Mouse (Mus musculus) embryonic facial prominence, embryonic 14.5 days (tissue): ENCODE measurements around the gene Dnah11. TPM values are rescaled to one million over a fixed set of nuclear protein-coding genes. Genes with fewer than 3 reads are reported as not detected.

Source experiments
- ATAC-seq: fragments of 200-750 bp; cut with Nextera tagmentation; 2 replicates; pipeline ENCODE4 v1.8.0; 2017; ENCODE audit warnings: low read depth, moderate number of reproducible peaks, moderate TSS enrichment
- DNase-seq: peaks from one replicate; pipeline ENCODE4 v3.0.0-alpha.2; 2015; ENCODE audit warnings: low spot score
- H3K27ac ChIP-seq: fragments of 300-500 bp; sonication (generic); replicated peaks from 2 replicates; pipeline ENCODE4 v1.5.1; 2014; ENCODE audit warnings: low read depth, mild to moderate bottlenecking, low read length, moderate library complexity
- H3K27me3 ChIP-seq: fragments of 300-500 bp; sonication (generic); replicated peaks from 2 replicates; pipeline ENCODE4 v1.6.1; 2014; ENCODE audit warnings: low read length; ENCODE audit not compliant: control insufficient read depth, insufficient read depth
- H3K36me3 ChIP-seq: fragments of 300-500 bp; sonication (generic); 2 replicates; pipeline ENCODE4 v1.6.1; 2014; ENCODE audit warnings: low read length, mixed read lengths; ENCODE audit not compliant: control insufficient read depth, insufficient read depth
- H3K4me1 ChIP-seq: fragments of 300-500 bp; sonication (generic); 2 replicates; pipeline ENCODE4 v1.6.1; 2014; ENCODE audit warnings: antibody characterized with exemption, low read length; ENCODE audit not compliant: control insufficient read depth, insufficient read depth
- H3K4me2 ChIP-seq: fragments of 300-500 bp; sonication (generic); 2 replicates; pipeline ENCODE4 v1.6.1; 2014; ENCODE audit warnings: low read depth, mild to moderate bottlenecking, low read length, moderate library complexity, mixed read lengths
- H3K4me3 ChIP-seq: fragments of 300-500 bp; sonication (generic); 2 replicates; pipeline ENCODE4 v1.5.1; 2014; ENCODE audit warnings: low read depth, mild to moderate bottlenecking, low read length
- H3K9ac ChIP-seq: fragments of 300-500 bp; sonication (generic); 2 replicates; pipeline ENCODE4 v1.6.1; 2014; ENCODE audit warnings: low read depth, mild to moderate bottlenecking, low read length, moderate library complexity, mixed read lengths
- H3K9me3 ChIP-seq: fragments of 300-500 bp; sonication (generic); 2 replicates; pipeline ENCODE4 v1.6.1; 2016; ENCODE audit warnings: low read length; ENCODE audit not compliant: control insufficient read depth
- WGBS: fragments of 180-500 bp; shearing (Covaris S2); extraction: QIAGEN DNeasy Blood & Tissue Kit; methylation state at CpG from one replicate; pipeline ENCODE4 v1.1.7; 2014; 5-methylcytosine and 5-hydroxymethylcytosine counted together
- polyA plus RNA-seq: library from polyadenylated mRNA; unstranded; fragments of >200 nt; fragmentation: Nextera tagmentation; extraction: Ambion mirVana; gene quantifications from 2 replicates; pipeline ENCODE4 v1.2.1, GENCODE M21; 2014

Gene Dnah11
- polyA plus RNA-seq, 1 experiment from 2014 or later: 0.25 TPM

- H3K27me3 ChIP-seq: no peaks in the 10 kb centered on the region
- H3K9ac ChIP-seq: no peak overlapping the region
- no peaks in the 10 kb centered on the region for H3K36me3 ChIP-seq
- H3K27ac ChIP-seq: no peak overlapping the region
- no peak overlapping the region for H3K4me3 ChIP-seq
- no peak for DNase-seq
- no peaks in the 10 kb centered on the region for H3K4me1 ChIP-seq
- no peak for ATAC-seq
- H3K9me3 ChIP-seq: no peaks in the 10 kb centered on the region
- H3K4me2 ChIP-seq: no peak overlapping the region
- 96% methylated on average over 1 of the region's 1 CpGs for WGBS
Measured at GRCm38 (mm10) chr12:118043130-118043647, 155.7 kb downstream of the Dnah11 start.

GRCm38 (mm10) chr12:118042196-118042595 lies 156.6 kb downstream of the Dnah11 start:
- H3K4me1 ChIP-seq: no peaks in the 10 kb centered on the region
- WGBS: 81% methylated on average over 2 of the region's 2 CpGs
- H3K27me3 ChIP-seq: no peaks in the 10 kb centered on the region
- no peaks in the 10 kb centered on the region for H3K36me3 ChIP-seq
- H3K27ac ChIP-seq: no peak overlapping the region
- no peak overlapping the region for H3K4me2 ChIP-seq
- no peak overlapping the region for H3K9ac ChIP-seq
- no peaks in the 10 kb centered on the region for H3K9me3 ChIP-seq
- DNase-seq: no peak
- no peak overlapping the region for H3K4me3 ChIP-seq
- no peak for ATAC-seq

- no peaks in the 10 kb centered on the region for H3K36me3 ChIP-seq
- no peak overlapping the region for H3K4me2 ChIP-seq
- H3K9me3 ChIP-seq: no peaks in the 10 kb centered on the region
- no peak overlapping the region for H3K27ac ChIP-seq
- DNase-seq (no peak), ATAC-seq (no peak)
- no peaks in the 10 kb centered on the region for H3K27me3 ChIP-seq
- H3K4me1 ChIP-seq: no peaks in the 10 kb centered on the region
- H3K9ac ChIP-seq: no peak overlapping the region
- 56% methylated on average over 1 of the region's 1 CpGs for WGBS
- H3K4me3 ChIP-seq: no peak overlapping the region
Measured at GRCm38 (mm10) chr12:118034990-118035389, 163.9 kb downstream of the Dnah11 start.

GRCm38 (mm10) chr12:118025771-118026170 lies 173.1 kb downstream of the Dnah11 start:
- H3K27ac ChIP-seq: no peak overlapping the region
- no peaks in the 10 kb centered on the region for H3K4me1 ChIP-seq
- H3K4me3 ChIP-seq: no peak overlapping the region
- ATAC-seq (no peak), DNase-seq (no peak)
- no peaks in the 10 kb centered on the region for H3K36me3 ChIP-seq
- H3K9ac ChIP-seq: no peak overlapping the region
- H3K9me3 ChIP-seq: no peaks in the 10 kb centered on the region
- no peak overlapping the region for H3K4me2 ChIP-seq
- no peaks in the 10 kb centered on the region for H3K27me3 ChIP-seq
- WGBS: 61% methylated on average over 4 of the region's 4 CpGs

- 93% methylated on average over 6 of the region's 6 CpGs for WGBS
Measured at GRCm38 (mm10) chr12:118018936-118019335, 179.9 kb downstream of the Dnah11 start.

GRCm38 (mm10) chr12:118013872-118014271 lies 185.0 kb downstream of the Dnah11 start:
- ATAC-seq: no peak
- Histone ChIP-seq H3K9ac (no peak overlapping the region), H3K9me3 (no peaks in the 10 kb centered on the region), H3K36me3 (no peaks in the 10 kb centered on the region), H3K4me1 (no peaks in the 10 kb centered on the region), H3K4me3 (no peak overlapping the region), H3K27ac (no peak overlapping the region), H3K4me2 (no peak overlapping the region), H3K27me3 (no peaks in the 10 kb centered on the region)
- WGBS: 83% methylated on average over 3 of the region's 3 CpGs
- no peak for DNase-seq

More at GRCm38 (mm10) chr12:118018936-118019335, 179.9 kb downstream of the Dnah11 start:
- Histone ChIP-seq H3K36me3 (no peaks in the 10 kb centered on the region), H3K27me3 (no peaks in the 10 kb centered on the region), H3K27ac (no peak overlapping the region), H3K4me1 (no peaks in the 10 kb centered on the region), H3K4me3 (no peak overlapping the region), H3K9me3 (no peaks in the 10 kb centered on the region), H3K9ac (no peak overlapping the region), H3K4me2 (no peak overlapping the region)
- no peak for DNase-seq
- no peak for ATAC-seq

GRCm38 (mm10) chr12:118011921-118012320 lies 186.9 kb downstream of the Dnah11 start:
- no peaks in the 10 kb centered on the region for H3K9me3 ChIP-seq
- 83% methylated on average over 8 of the region's 8 CpGs for WGBS
- H3K4me2 ChIP-seq: no peak overlapping the region
- no peaks in the 10 kb centered on the region for H3K36me3 ChIP-seq
- ATAC-seq (no peak), DNase-seq (no peak)
- H3K4me1 ChIP-seq: no peaks in the 10 kb centered on the region
- no peak overlapping the region for H3K27ac ChIP-seq
- H3K9ac ChIP-seq: no peak overlapping the region
- H3K27me3 ChIP-seq: no peaks in the 10 kb centered on the region
- H3K4me3 ChIP-seq: no peak overlapping the region

- Histone ChIP-seq H3K36me3 (no peaks in the 10 kb centered on the region), H3K9ac (no peak overlapping the region), H3K9me3 (no peaks in the 10 kb centered on the region), H3K27ac (no peak overlapping the region), H3K4me3 (no peak overlapping the region), H3K4me1 (no peaks in the 10 kb centered on the region), H3K27me3 (0 out of 2 replicates have a peak, but pooled peaks cover 8% of the 10 kb centered on the region), H3K4me2 (no peak overlapping the region)
- ATAC-seq: no peak
- 65% methylated on average over 9 of the region's 9 CpGs for WGBS
- DNase-seq: no peak
Measured at GRCm38 (mm10) chr12:117994938-117995337, 203.9 kb downstream of the Dnah11 start.

GRCm38 (mm10) chr12:117993499-117993898 lies 205.3 kb downstream of the Dnah11 start:
- Histone ChIP-seq H3K4me1 (peaks cover 13% of the 10 kb centered on the region), H3K9me3 (no peaks in the 10 kb centered on the region), H3K27me3 (0 out of 2 replicates have a peak, but pooled peaks cover 8% of the 10 kb centered on the region), H3K27ac (no peak overlapping the region), H3K4me2 (no peak overlapping the region), H3K9ac (no peak overlapping the region), H3K4me3 (no peak overlapping the region), H3K36me3 (no peaks in the 10 kb centered on the region)
- 2% methylated on average over 7 of the region's 7 CpGs for WGBS
- DNase-seq (peak; percentile 92), ATAC-seq (peak; percentile 97)
